Mouse (Mus musculus) embryonic facial prominence, embryonic 10.5 days (tissue): ENCODE data around the gene Ppp6r3. TPM values are rescaled to one million over a fixed set of nuclear protein-coding genes. Genes with fewer than 3 reads are reported as not detected.

Source experiments
- DNase-seq: peaks from one replicate; pipeline ENCODE4 v3.0.0-alpha.2; 2017; ENCODE audit warnings: low spot score
- H3K27ac ChIP-seq: fragments of 300-500 bp; sonication (generic); replicated peaks from 2 replicates; pipeline ENCODE4 v1.5.1; 2016; ENCODE audit warnings: mild to moderate bottlenecking
- H3K27me3 ChIP-seq: fragments of 300-500 bp; sonication (generic); replicated peaks from 2 replicates; pipeline ENCODE4 v1.6.1; 2016; ENCODE audit warnings: low read depth, mild to moderate bottlenecking; ENCODE audit not compliant: poor library complexity, severe bottlenecking
- H3K36me3 ChIP-seq: fragments of 300-500 bp; sonication (generic); replicated peaks from 2 replicates; pipeline ENCODE4 v1.6.1; 2016; ENCODE audit warnings: mild to moderate bottlenecking, moderate library complexity
- H3K4me1 ChIP-seq: fragments of 300-500 bp; sonication (generic); 2 replicates; pipeline ENCODE4 v1.6.1; 2016
- H3K4me3 ChIP-seq: fragments of 300-500 bp; sonication (generic); 2 replicates; pipeline ENCODE4 v1.5.1; 2016; ENCODE audit warnings: mild to moderate bottlenecking, moderate library complexity
- H3K9me3 ChIP-seq: fragments of 300-500 bp; sonication (generic); 2 replicates; pipeline ENCODE4 v1.6.1; 2016; ENCODE audit warnings: mild to moderate bottlenecking
- whole genome bisulfite sequencing: fragments of 180-500 bp; shearing (Covaris S2); methylation state at CpG from one replicate; pipeline ENCODE4 v1.1.7; 2016; 5-methylcytosine and 5-hydroxymethylcytosine counted together
- polyA plus RNA-seq: library from polyadenylated mRNA; unstranded; fragments of >200 nt; fragmentation: Nextera tagmentation; extraction: Ambion mirVana; gene quantifications from 2 replicates; pipeline ENCODE4 v1.2.1, GENCODE M21; 2016

Ppp6r3 gene
- polyA plus RNA-seq, 1 experiment from 2014 or later: 70.6 TPM

DNA sequence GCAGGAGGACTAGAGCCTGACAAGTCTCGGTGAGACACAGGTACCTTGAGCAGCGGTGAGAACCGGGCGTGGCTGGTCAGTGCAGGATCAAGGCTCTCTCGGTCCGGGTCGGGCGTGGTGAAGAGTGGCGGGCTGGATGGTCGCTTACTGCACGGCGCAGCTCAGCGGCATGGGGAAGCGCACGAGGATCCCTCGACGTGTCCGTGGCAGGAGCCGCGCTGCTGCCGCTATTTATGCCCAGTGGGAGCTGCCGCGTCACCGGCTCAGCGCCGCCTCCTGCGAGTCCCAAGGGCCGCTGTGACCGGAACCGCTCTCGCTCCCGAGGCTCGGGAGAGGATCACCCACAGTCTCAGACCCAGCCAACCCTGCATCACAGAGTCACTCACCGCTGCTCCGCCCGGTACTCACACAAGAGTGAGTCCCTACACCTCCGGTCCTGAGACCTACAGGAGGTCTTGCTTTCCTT is 161.2 kb downstream of the Ppp6r3 start, which contains the start of gene Gal:
Gene Gal, minus strand, starts transcription at position 277 of the 466 bp plus-strand sequence.
- H3K27me3 ChIP-seq: peaks cover 54% of the 10 kb centered on the region

DNA sequence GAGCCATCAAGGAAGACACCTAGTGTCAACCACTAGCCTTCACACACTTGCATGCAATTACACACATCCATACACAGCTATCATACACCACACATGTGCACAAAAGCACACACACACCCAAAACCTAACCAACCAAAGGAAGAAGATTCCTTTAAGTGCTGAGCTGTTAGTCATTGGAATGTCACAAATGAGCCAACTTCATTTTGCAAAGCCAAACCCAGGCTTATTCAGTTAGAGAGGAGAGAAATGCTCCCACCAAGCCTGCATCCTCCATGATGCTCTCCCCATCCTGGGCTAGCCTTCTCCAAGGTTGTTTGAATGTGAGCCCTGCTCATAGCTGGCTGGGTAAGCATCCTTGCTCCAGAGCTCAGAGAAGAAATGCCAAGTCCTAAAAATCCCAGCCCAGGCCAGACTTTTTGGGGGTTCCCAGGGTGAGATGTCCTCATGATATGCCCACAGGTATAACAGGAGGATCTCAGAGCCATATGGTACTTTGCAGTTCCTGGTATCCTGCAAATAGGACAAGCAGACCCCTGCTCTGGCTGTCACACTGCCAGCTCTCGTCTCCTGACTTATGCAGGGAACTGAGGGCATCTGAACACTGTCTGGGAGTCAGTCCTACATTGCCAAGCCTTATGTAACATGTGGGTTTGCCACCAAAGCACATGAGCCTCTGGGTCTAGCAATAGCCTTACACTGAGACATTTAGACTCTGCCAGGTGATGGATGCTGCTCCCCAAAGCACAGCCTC is 169.8 kb downstream of the Ppp6r3 start:
- no peak for DNase-seq
- Histone ChIP-seq H3K9me3 (0 out of 2 replicates have a peak, but pooled peaks cover 2% of the 10 kb centered on the region), H3K4me1 (no peaks in the 10 kb centered on the region), H3K4me3 (no peak overlapping the region), H3K27ac (no peak overlapping the region), H3K36me3 (no peaks in the 10 kb centered on the region), H3K27me3 (no peaks in the 10 kb centered on the region)
- 60% methylated on average over 1 of the region's 1 CpGs for WGBS

More for the DNA sequence above, 161.2 kb downstream of the Ppp6r3 start, which contains the start of gene Gal:
- Histone ChIP-seq H3K36me3 (no peaks in the 10 kb centered on the region), H3K27ac (no peak within 1 kb of the TSS; the same call in 1 of the 2 replicates), H3K4me3 (peak within 1 kb of the TSS; percentile 55), H3K9me3 (0 out of 2 replicates have a peak, but pooled peaks cover 6% of the 10 kb centered on the region), H3K4me1 (peaks cover 9% of the 10 kb centered on the region)
- 4% methylated on average over 37 of the region's 37 CpGs for WGBS
- DNase-seq: peak; percentile 20

Other genes with a start within 250 kb of the Ppp6r3 start
- gene Tesmin, start 186.9 kb downstream of the Ppp6r3 start, polyA plus RNA-seq: 0.30 and 0.49 TPM in 2 replicates
- gene Gal, start 161.2 kb downstream of the Ppp6r3 start, polyA plus RNA-seq: 1.1 and 1.2 TPM in 2 replicates
- gene Lrp5, start 110.8 kb upstream of the Ppp6r3 start, polyA plus RNA-seq: 5.5 and 5.6 TPM in 2 replicates
- 46.4 and 46.5 TPM in 2 replicates for gene 1810055G02Rik, start 132.5 kb upstream of the Ppp6r3 start, polyA plus RNA-seq
- 29.4 and 31.2 TPM in 2 replicates for gene Kmt5b, start 191.7 kb upstream of the Ppp6r3 start, polyA plus RNA-seq